Mouse (Mus musculus) embryonic fibroblast, embryonic 13.5 days (primary cell): ENCODE data around the gene 4931417E11Rik.

Source experiments
- CTCF ChIP-seq: IDR thresholded peaks from 2 replicates; pipeline ENCODE4 v1.5.1; 2011; ENCODE audit warnings: mild to moderate bottlenecking, control low read depth, low read length, moderate library complexity, borderline replicate concordance; ENCODE audit not compliant: insufficient read depth
- POLR2A ChIP-seq: IDR thresholded peaks from 2 replicates; pipeline ENCODE4 v1.6.1; 2011; ENCODE audit warnings: low read depth, mild to moderate bottlenecking, control low read depth, low read length, moderate library complexity

GRCm38 (mm10) chr6:73427273-73427812, 42.1 kb downstream of the 4931417E11Rik start:
- TF ChIP-seq CTCF (no peak), POLR2A (no peak)
